Mouse (Mus musculus): ENCODE results near the gene Atg7.
A peak's percentile ranks its signal among the peaks of the same experiment; 100 is the strongest.

The Atg7 gene

GRCm38 (mm10) chr6:114685412-114685811 lies 42.5 kb downstream of the Atg7 start:
- DNase-seq (ENCODE audit: low spot score in 2 of 2): no peak

GRCm38 (mm10) chr6:114687035-114687434 lies 44.1 kb downstream of the Atg7 start:
- no peak for DNase-seq (ENCODE audit: low spot score in 2 of 2)

- DNase-seq (ENCODE audit: low spot score in 2 of 2): no peak
Measured at GRCm38 (mm10) chr6:114690661-114691060, 47.8 kb downstream of the Atg7 start.

- no peak for DNase-seq (ENCODE audit: low spot score in 2 of 2)
Measured at GRCm38 (mm10) chr6:114691530-114691929, 48.6 kb downstream of the Atg7 start.

GRCm38 (mm10) chr6:114692691-114693090 lies 49.8 kb downstream of the Atg7 start:
- DNase-seq (ENCODE audit: low spot score in 2 of 2): no peak

GRCm38 (mm10) chr6:114697646-114698490 lies 55.0 kb downstream of the Atg7 start:
- peak; percentile 60 to 85 for DNase-seq (ENCODE audit: low spot score in 2 of 2)

- DNase-seq (ENCODE audit: low spot score in 2 of 2): no peak
Measured at GRCm38 (mm10) chr6:114698578-114698977, 55.7 kb downstream of the Atg7 start.

- DNase-seq (ENCODE audit: low spot score in 2 of 2): peak; percentile 28 to 58
Measured at GRCm38 (mm10) chr6:114700704-114701103, 57.8 kb downstream of the Atg7 start.

GRCm38 (mm10) chr6:114707032-114707431 lies 64.1 kb downstream of the Atg7 start:
- DNase-seq (ENCODE audit: low spot score in 2 of 2): no peak

GRCm38 (mm10) chr6:114712242-114713050 lies 69.5 kb downstream of the Atg7 start:
- DNase-seq (ENCODE audit: low spot score in 2 of 2): no peak

GRCm38 (mm10) chr6:114713538-114713937 lies 70.6 kb downstream of the Atg7 start:
- DNase-seq (ENCODE audit: low spot score in 2 of 2): no peak

- no peak for DNase-seq (ENCODE audit: low spot score in 2 of 2)
Measured at GRCm38 (mm10) chr6:114714654-114715053, 71.8 kb downstream of the Atg7 start.

GRCm38 (mm10) chr6:114715289-114716030 lies 72.6 kb downstream of the Atg7 start:
- no peak for DNase-seq (ENCODE audit: low spot score in 2 of 2)

- no peak for DNase-seq (ENCODE audit: low spot score in 2 of 2)
Measured at GRCm38 (mm10) chr6:114719100-114719499, 76.2 kb downstream of the Atg7 start.

- no peak for DNase-seq (ENCODE audit: low spot score in 2 of 2)
Measured at GRCm38 (mm10) chr6:114719665-114720064, 76.8 kb downstream of the Atg7 start.

GRCm38 (mm10) chr6:114722046-114722445 lies 79.1 kb downstream of the Atg7 start:
- DNase-seq (ENCODE audit: low spot score in 2 of 2): no peak

- DNase-seq (ENCODE audit: low spot score in 2 of 2): peak in 1 of 2 experiments; percentile 33
Measured at GRCm38 (mm10) chr6:114723925-114724324, 81.0 kb downstream of the Atg7 start.

GRCm38 (mm10) chr6:114724351-114724750 lies 81.5 kb downstream of the Atg7 start:
- no peak for DNase-seq (ENCODE audit: low spot score in 2 of 2)

GRCm38 (mm10) chr6:114725147-114725575 lies 82.3 kb downstream of the Atg7 start:
- DNase-seq (ENCODE audit: low spot score in 2 of 2): no peak

- DNase-seq (ENCODE audit: low spot score in 2 of 2): no peak
Measured at GRCm38 (mm10) chr6:114726681-114727080, 83.8 kb downstream of the Atg7 start.

- DNase-seq (ENCODE audit: low spot score in 2 of 2): no peak
Measured at GRCm38 (mm10) chr6:114733156-114733555, 90.3 kb downstream of the Atg7 start.

GRCm38 (mm10) chr6:114733681-114734080 lies 90.8 kb downstream of the Atg7 start:
- no peak for DNase-seq (ENCODE audit: low spot score in 2 of 2)
